Mouse (Mus musculus): ENCODE measurements at regions not wholly inside any gene's neighbourhood (a gene's known extent, or its start where the extent isn't known, plus 50 kb on each side); places are given as distances from the start of the nearest gene placed in this dataset.

DNA sequence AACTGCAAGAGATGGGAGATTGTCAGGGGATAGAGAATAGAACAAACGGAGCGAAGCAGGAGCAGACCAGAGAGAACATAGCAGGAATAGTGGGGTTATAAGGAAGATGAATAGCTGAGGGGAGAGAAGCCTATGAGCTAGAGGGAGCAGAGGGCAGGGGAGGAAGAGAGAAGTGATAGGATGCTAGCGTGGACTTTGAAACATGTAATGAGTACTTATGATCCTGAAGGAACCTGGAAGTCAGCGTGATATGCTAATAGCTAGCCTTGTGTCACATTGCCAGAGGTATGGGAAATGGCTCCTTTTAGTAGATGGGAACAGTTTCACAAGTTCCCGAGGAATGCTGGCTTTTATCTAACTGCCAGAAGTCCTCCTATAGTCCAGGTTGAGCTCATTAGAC is 51.8 kb downstream of the Calml3 start:
- DNase-seq, result no peak

DNA sequence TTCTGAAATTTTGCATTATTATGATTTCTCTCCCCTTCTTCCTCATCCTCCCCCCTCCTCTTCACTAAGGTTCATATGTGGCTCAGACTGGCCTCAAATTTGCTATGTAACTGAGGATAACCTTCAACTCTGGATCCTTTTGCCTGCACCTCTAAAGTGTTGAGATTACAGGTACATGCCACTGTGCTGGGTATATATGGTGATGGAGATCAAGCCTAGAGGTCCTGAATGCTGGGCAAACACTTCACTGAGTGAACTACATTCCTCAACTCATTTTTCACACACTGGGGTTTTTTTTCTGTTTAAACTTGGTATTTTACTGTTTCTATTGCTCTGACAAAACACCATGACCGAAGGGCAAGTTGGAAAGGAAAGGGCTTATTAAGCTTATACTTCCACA is 52.9 kb downstream of the Calml3 start:
- no peak for DNase-seq

- peak; percentile 70 for DNase-seq
Observed at GRCm38 (mm10) chr13:3750756-3751155, 53.4 kb downstream of the Calml3 start.

DNA sequence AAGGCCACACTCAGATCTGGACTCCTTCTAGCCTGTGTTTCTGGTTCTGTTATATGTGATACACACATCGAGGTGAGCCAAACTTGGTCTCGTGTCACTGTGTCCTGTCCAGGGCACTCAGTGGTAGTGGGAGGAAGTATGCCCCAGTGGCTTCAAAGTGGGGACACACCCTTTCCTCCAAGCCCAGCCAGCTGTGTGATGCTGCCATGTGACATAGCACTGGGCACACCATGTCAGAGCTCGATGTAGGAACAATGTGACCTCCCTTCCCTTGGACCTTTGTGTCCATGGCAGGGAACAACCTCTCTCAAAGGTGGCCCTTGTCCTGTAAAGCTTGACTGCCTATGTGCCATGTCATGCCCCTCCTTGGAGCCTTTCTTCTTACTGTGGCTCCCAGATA is 54.5 kb downstream of the Calml3 start:
- DNase-seq, result peak; percentile 31

DNA sequence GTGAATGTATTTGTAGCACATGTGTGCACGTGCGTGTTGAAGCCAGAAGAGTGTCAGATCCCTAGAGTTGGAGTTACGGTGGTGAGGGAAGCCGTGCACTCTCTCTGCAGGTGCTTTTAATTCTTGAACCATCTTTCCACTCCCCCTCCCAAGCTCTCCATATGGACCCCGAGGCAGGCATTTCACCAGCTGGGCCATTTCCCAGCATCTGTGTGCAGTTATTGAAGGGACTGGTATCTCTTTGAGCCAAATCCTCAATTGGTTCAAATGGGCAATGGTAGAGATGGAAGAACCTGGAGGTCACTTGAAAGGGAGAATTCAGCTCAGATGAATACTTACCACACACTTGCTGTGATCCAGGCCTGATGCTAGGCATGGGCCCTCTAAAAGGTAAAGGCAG is 55.3 kb downstream of the Calml3 start:
- no peak for DNase-seq

DNA sequence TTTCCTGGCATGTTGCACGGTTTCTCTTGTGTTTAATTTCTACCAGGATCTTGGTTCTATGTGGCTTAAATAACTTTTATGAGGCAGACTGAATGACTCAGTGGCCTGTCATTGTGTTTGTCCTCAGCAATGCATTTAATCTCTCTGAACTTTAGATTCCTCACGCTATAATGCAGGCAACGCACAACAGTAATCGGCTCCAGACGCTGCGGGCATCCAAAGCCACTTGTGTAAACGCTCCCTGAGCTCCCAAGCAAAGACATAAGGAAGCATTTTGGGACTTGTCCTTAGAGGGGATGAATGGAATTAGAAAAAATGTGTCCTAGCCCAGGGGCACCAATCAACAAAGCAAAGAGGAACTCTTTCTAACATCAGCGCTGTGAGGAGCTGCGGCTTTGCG is 57.6 kb downstream of the Calml3 start:
- no peak for DNase-seq

GRCm38 (mm10) chr13:3744870-3745269 is 59.2 kb downstream of the Calml3 start:
- no peak for DNase-seq

GRCm38 (mm10) chr13:3743692-3744457 is 60.2 kb downstream of the Calml3 start:
- DNase-seq, result no peak

- no peak for DNase-seq
Observed at GRCm38 (mm10) chr13:3742763-3743401, 61.2 kb downstream of the Calml3 start.

DNA sequence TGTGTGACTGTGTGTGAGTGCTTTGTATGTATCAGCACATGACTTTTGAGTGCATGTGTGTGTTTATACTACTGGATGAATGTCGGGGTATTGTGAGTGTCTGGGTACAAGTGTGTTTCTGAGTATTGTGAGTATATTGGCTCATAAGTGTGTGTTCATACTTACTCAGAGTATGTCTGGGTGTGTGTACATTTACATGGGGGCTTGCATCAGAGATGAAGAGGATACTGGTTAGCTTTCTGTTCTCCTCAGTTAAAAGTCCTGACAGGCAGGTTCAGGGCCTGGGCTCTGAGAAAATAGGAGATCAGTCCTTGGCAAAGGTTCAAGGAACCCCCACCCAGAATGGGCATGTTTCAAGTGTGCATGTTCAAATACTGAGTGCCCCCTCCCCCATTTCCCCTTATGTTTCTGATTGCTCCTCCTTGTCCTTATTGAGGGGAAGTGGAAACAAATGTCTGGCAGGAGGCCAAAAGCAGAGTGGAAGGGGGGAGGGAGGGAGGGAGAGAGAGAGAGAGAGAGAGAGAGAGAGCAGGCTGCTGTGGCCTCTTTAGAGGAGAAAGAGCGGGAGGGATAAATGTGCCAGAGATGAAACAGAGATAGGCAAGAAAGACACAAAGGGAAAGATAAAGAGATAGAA is 61.9 kb downstream of the Calml3 start:
- DNase-seq, result peak; percentile 77

- DNase-seq, result no peak
Observed at GRCm38 (mm10) chr13:3730699-3731021, 73.5 kb downstream of the Calml3 start.

GRCm38 (mm10) chr13:3729926-3730698 is 74.0 kb downstream of the Calml3 start:
- peak; percentile 39 for DNase-seq

GRCm38 (mm10) chr13:3728888-3729287 is 75.2 kb downstream of the Calml3 start:
- no peak for DNase-seq

- peak; percentile 69 for DNase-seq
Observed at GRCm38 (mm10) chr13:3726331-3726781, 77.8 kb downstream of the Calml3 start.

GRCm38 (mm10) chr13:3725803-3726202 is 78.3 kb downstream of the Calml3 start:
- no peak for DNase-seq

DNA sequence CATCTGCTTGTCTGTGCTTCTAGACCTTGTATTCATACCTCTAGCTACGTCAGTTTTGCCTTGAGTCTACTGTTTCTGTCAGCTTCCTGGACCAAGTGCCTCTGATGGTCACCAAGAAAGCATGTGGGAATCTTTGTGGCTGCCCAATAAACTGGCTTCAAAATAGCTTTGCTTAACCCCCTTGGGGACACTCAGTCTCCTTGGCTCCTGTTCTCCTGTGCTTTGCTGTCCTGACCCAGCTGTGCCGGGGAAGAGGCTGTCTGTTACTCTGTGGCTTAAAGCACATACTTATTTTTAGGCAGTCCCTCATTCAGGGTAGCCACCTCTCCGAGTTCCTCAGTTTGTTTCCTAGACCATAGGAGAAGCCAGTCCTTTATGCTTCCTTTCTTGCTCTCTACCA is 79.8 kb downstream of the Calml3 start:
- DNase-seq, result no peak

DNA sequence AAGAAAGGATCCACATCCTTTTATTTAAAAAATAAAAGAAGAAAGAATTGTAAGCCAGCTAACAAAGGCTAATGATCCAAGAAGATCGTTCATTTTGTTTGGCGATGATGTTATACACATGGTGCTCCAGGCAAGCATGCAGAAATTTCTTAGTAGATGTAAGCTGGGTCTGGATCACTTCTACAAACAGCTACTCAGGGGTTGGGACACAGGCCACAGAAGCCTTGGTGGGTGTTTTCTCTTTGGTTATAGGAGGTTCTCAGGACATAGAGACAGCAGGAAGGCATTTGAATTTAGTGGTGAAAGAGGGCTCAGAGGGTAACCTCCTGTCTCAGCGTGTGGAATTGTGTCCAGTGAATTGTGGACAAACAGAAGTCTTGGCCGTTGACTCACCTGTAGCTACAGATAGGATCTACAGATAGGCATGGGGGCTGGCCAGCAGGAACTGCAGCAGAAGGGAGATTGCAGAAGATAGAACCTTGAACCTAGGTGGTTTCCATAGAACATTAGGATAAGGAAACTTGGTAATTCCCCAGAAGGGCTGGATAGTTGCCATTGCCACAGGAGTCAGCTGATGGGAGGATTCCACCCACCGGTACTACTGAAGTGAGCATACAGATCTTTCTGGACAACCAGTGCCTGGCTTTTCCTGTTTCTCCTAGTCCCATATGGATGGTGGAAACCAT is 80.5 kb downstream of the Calml3 start:
- peak; percentile 59 for DNase-seq

GRCm38 (mm10) chr13:3715019-3715418 is 81.2 kb downstream of the Asb13 start:
- DNase-seq, result no peak

GRCm38 (mm10) chr13:3712497-3713160 is 78.8 kb downstream of the Asb13 start:
- DNase-seq, result no peak

DNA sequence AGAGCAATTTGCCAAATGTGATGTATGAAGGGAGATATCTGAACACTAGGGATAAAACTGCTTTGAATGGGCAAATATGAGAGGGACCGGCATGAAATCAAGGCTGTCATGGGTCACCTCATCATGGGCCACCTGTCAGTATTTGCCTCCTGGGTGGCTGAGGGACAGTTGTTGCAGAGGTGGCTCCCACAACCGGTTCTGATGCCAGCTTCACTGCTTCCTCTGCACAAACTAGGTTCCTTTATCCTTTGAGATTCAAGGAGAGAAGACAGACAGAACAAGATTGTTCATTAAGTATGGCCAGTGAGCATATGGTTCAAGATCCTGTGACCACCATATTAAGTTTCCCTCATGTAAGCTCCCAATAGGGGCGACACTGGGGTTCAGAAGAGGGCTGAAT is 78.3 kb downstream of the Asb13 start:
- no peak for DNase-seq

- DNase-seq, result no peak
Observed at GRCm38 (mm10) chr13:3709982-3710618, 76.3 kb downstream of the Asb13 start.

Measured in lung, postnatal 10 days (tissue).